Mouse (Mus musculus) bone marrow macrophage, adult 2 months (primary cell): ENCODE results near the gene Dlgap3.

Experiments used
- CTCF ChIP-seq: IDR thresholded peaks from 2 replicates; pipeline ENCODE4 v1.5.1; 2012; ENCODE audit warnings: low read depth, mild to moderate bottlenecking, low read length, moderate library complexity
- POLR2A ChIP-seq: IDR thresholded peaks from 2 replicates; pipeline ENCODE4 v1.6.1; 2012; ENCODE audit warnings: mild to moderate bottlenecking, low read depth, low read length, borderline replicate concordance

DNA sequence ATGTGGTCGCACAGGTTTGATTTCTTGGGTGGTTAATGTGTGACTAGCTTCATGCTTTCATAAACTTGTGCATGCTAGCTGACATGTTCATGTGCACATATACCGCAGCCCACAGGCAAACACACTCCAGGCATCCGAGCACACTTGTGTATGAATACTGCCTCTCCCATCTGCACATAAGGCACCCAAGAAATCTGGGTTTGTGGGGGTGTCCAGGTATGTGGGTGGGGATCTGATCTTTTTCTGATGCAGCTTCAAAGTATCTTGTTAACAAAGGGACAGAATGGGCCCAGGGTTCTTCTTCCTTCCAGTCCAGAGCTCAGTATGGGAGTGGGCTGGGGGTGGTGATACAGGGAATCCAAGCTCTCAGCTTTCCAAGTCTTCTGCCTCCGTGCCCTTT is 3.6 kb downstream of the Dlgap3 start:
- TF ChIP-seq POLR2A = no peak
- TF ChIP-seq CTCF = no peak
